Mouse (Mus musculus): ENCODE data around the gene Slc12a5. TPM values are rescaled to one million over a fixed set of nuclear protein-coding genes. Genes with fewer than 3 reads are reported as not detected.

Gene Slc12a5
- not detected in 2 replicates for polyA plus RNA-seq (2012)

- peaks cover 8% of the 10 kb centered on the region for H3K4me1 ChIP-seq (ENCODE audit: control insufficient read depth)
- no peaks in the 10 kb centered on the region for H3K36me3 ChIP-seq (ENCODE audit: control insufficient read depth)
- H3K4me3 ChIP-seq (replicated peaks), result peak within 1 kb of the TSS; percentile 53
- no peak for TF ChIP-seq GATA1 (IDR thresholded peaks at IDR 0.05; ENCODE audit: low read length)
- TF ChIP-seq TAL1 (IDR thresholded peaks at IDR 0.05; ENCODE audit: low read length), result no peak
- peaks cover 26% of the 10 kb centered on the region for H3K27me3 ChIP-seq (ENCODE audit: control insufficient read depth)
- peaks cover 5% of the 10 kb centered on the region; the same call in 1 of the 2 replicates for H3K9me3 ChIP-seq (ENCODE audit: control insufficient read depth, low read length)
Observed at GRCm38 (mm10) chr2:164960716-164961441, at the start of gene Slc12a5. Gene Slc12a5 (plus strand): TSS chr2:164960802.

DNA sequence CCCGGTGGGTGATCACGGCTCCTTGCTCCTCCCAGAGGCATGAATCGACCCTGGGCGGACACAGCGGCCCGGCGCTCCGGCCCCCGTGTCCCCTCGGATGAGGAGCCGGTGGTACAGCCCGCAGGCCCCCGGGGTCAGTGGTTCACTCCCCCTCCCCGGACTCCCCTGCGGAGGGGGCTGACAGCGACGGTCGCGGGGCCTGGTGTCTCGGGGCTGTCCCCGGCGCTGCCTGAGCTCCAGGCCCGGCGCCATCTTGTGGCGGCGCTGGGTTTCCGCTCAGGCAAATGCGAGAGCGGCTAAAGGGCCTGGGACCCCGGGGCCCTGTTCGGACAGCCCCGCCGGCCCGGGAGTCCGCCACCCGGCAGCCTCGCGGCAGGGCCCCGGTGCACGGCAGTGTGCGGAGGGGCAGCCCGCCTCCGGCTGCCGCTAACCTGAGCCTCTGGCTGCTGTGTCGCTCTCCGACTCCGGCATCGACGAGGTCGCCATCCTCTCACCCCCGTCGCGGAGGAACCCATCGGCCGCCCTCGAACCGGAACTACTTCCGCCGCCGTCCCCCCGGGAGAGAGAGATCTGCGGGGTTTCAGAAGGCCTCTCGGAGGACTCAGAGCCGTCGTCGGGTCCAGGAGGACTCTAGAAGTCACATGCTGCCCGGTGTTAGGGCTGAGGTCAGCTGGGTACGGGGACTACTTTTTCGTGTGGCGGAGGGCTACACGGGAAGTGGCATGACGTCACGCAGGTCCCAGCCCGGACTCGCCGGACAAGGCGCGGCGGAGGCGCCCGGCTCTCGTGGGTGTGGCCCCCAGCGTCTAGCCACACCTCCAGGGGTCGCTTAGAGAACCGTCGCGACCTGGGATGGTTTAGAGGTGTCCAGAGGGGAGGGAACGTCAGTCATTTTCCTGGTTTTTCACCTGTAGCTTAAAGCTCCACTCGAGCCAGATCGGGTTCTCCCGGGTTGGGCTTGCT is 49.2 kb upstream of the Slc12a5 start, which contains the start of gene Zfp335:
Gene Zfp335, minus strand, starts transcription at position 672 of the 963 bp plus-strand sequence.
- Histone ChIP-seq H3K4me1 (ENCODE audit: control insufficient read depth) (peaks cover 47% of the 10 kb centered on the region), H3K36me3 (ENCODE audit: control insufficient read depth) (peaks cover 50% of the 10 kb centered on the region), H3K9me3 (ENCODE audit: control insufficient read depth, low read length) (peaks cover 14% of the 10 kb centered on the region), H3K4me3 (replicated peaks) (peak within 1 kb of the TSS; percentile 94), H3K27me3 (ENCODE audit: control insufficient read depth) (no peaks in the 10 kb centered on the region; the same call in 1 of the 2 replicates)
- TF ChIP-seq TAL1 (IDR thresholded peaks at IDR 0.05; ENCODE audit: low read length) (no peak), GATA1 (IDR thresholded peaks at IDR 0.05; ENCODE audit: low read length) (no peak)

DNA sequence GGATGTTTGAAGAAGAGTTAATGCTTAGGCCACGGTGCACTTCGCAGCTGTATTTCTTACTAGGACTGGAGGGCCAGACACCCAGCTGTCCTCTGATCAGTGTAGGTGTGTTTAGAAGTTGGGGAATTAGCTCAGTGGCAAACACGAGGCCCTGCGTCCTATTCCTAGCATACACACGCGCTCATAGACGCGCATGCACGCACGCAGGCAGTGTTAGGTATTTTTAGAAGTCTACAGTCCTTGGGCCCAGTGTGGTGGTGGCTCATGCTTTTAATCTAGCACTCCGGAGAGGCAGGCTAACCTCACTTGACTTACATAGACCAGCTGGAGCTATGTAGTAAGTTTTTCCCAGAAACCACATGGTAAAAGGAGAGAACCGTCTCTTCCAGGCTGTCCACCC is 48.5 kb upstream of the Slc12a5 start:
- Histone ChIP-seq H3K4me3 (replicated peaks) (peak overlapping the region; percentile 94), H3K27me3 (ENCODE audit: control insufficient read depth) (no peaks in the 10 kb centered on the region; the same call in 1 of the 2 replicates), H3K36me3 (ENCODE audit: control insufficient read depth) (peaks cover 42% of the 10 kb centered on the region), H3K9me3 (ENCODE audit: control insufficient read depth, low read length) (peaks cover 8% of the 10 kb centered on the region), H3K4me1 (ENCODE audit: control insufficient read depth) (peaks cover 47% of the 10 kb centered on the region)
- no peak for TF ChIP-seq GATA1 (IDR thresholded peaks at IDR 0.05; ENCODE audit: low read length)
- no peak for TF ChIP-seq TAL1 (IDR thresholded peaks at IDR 0.05; ENCODE audit: low read length)

- peaks cover 46% of the 10 kb centered on the region for H3K4me1 ChIP-seq (ENCODE audit: control insufficient read depth)
- TF ChIP-seq TAL1 (IDR thresholded peaks at IDR 0.05; ENCODE audit: low read length) (no peak), GATA1 (IDR thresholded peaks at IDR 0.05; ENCODE audit: low read length) (no peak)
- H3K27me3 ChIP-seq (ENCODE audit: control insufficient read depth), result no peaks in the 10 kb centered on the region
Observed at GRCm38 (mm10) chr2:164912749-164913427, 47.7 kb upstream of the Slc12a5 start.

DNA sequence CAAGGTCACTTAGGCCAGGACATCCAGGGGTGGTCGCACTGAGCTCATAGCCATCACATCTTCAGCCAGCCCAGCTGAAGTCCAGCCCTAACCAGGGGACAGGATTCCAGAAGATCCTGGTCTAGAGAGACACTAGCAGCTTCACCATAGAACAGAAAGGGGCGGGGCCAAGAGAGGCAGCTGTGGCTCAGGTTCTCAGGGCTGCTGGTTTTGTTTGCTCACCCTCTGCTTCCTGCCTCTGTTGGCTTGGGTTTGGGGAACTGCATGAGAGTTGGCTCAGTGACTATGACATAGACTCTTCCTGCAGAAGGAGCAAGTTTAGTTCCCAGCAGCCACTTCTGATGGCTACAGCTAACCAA is 47.2 kb upstream of the Slc12a5 start:
- Histone ChIP-seq H3K4me1 (ENCODE audit: control insufficient read depth) (peaks cover 48% of the 10 kb centered on the region), H3K27me3 (ENCODE audit: control insufficient read depth) (no peaks in the 10 kb centered on the region), H3K36me3 (ENCODE audit: control insufficient read depth) (peaks cover 38% of the 10 kb centered on the region), H3K9me3 (ENCODE audit: control insufficient read depth, low read length) (no peaks in the 10 kb centered on the region), H3K4me3 (replicated peaks) (no peak overlapping the region)
- no peak for TF ChIP-seq TAL1 (IDR thresholded peaks at IDR 0.05; ENCODE audit: low read length)

More at GRCm38 (mm10) chr2:164912749-164913427, 47.7 kb upstream of the Slc12a5 start:
- Histone ChIP-seq H3K4me3 (replicated peaks) (peak overlapping the region; percentile 94), H3K36me3 (ENCODE audit: control insufficient read depth) (peaks cover 39% of the 10 kb centered on the region), H3K9me3 (ENCODE audit: control insufficient read depth, low read length) (peaks cover 1% of the 10 kb centered on the region)

DNA sequence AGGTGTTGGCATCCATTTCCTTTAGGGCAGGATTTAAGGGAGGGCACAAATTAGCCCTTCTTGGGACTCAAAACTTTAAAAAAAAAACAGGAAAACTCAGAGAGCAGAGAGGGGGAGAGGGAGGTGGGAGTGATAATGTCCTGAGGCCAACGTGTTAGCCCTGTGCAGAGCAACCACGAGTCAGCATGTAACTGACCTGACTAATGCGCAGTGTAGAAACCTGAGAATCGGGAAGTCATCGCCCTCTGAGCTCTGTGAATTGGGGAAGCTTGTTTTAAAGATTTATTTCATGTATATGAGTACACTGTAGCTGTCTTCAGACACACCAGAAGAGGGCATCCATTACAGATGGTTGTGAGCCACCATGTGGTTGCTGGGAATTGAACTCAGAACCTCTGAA is 43.8 kb upstream of the Slc12a5 start:
- no peaks in the 10 kb centered on the region for H3K27me3 ChIP-seq (ENCODE audit: control insufficient read depth)
- no peaks in the 10 kb centered on the region for H3K9me3 ChIP-seq (ENCODE audit: control insufficient read depth, low read length)
- H3K36me3 ChIP-seq (ENCODE audit: control insufficient read depth), result peaks cover 37% of the 10 kb centered on the region
- TF ChIP-seq TAL1 (IDR thresholded peaks at IDR 0.05; ENCODE audit: low read length) (no peak), GATA1 (IDR thresholded peaks at IDR 0.05; ENCODE audit: low read length) (no peak)
- no peak overlapping the region for H3K4me3 ChIP-seq (replicated peaks)
- peaks cover 26% of the 10 kb centered on the region for H3K4me1 ChIP-seq (ENCODE audit: control insufficient read depth)

DNA sequence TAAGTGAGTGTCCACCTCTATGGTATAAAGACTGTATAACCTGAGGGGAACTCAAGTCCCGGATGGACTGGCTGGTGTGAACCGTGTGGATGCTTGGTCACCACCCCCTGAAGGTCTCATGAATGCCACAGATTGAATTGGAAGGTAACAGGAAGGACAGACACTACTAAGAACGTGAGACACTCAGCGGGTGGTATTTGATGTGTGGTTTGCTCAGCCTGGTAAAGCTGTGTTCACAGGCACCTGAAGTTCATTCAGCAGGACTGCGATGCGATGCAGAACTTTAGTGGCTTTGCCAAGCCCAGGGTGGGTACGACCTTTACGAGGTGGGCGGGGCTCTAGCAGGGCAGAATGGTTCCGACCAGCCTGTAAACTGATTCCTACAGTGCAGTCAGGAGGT is 43.2 kb upstream of the Slc12a5 start:
- Histone ChIP-seq H3K9me3 (ENCODE audit: control insufficient read depth, low read length) (no peaks in the 10 kb centered on the region), H3K4me3 (replicated peaks) (no peak overlapping the region), H3K36me3 (ENCODE audit: control insufficient read depth) (peaks cover 37% of the 10 kb centered on the region), H3K4me1 (ENCODE audit: control insufficient read depth) (peaks cover 21% of the 10 kb centered on the region), H3K27me3 (ENCODE audit: control insufficient read depth) (no peaks in the 10 kb centered on the region)
- no peak for TF ChIP-seq TAL1 (IDR thresholded peaks at IDR 0.05; ENCODE audit: low read length)
- no peak for TF ChIP-seq GATA1 (IDR thresholded peaks at IDR 0.05; ENCODE audit: low read length)

GRCm38 (mm10) chr2:164918325-164918724 is 42.3 kb upstream of the Slc12a5 start:
- H3K4me3 ChIP-seq (replicated peaks), result no peak overlapping the region
- H3K9me3 ChIP-seq (ENCODE audit: control insufficient read depth, low read length), result no peaks in the 10 kb centered on the region
- H3K36me3 ChIP-seq (ENCODE audit: control insufficient read depth), result peaks cover 35% of the 10 kb centered on the region
- H3K4me1 ChIP-seq (ENCODE audit: control insufficient read depth), result peaks cover 13% of the 10 kb centered on the region
- TF ChIP-seq GATA1 (IDR thresholded peaks at IDR 0.05; ENCODE audit: low read length), result no peak
- TF ChIP-seq TAL1 (IDR thresholded peaks at IDR 0.05; ENCODE audit: low read length), result no peak
- no peaks in the 10 kb centered on the region for H3K27me3 ChIP-seq (ENCODE audit: control insufficient read depth)

Data from erythroblast, embryonic 14.5 days (primary cell).